Mouse (Mus musculus): ENCODE data around the gene Tbx10. TPM values are rescaled to one million over a fixed set of nuclear protein-coding genes. Genes with fewer than 3 reads are reported as not detected.
"Not testable (repeated sequence)": the region's sequence is repeated elsewhere in the genome, so short reads cannot be mapped to it uniquely, and the experiment has no call there.

The Tbx10 gene
- polyA plus RNA-seq, 1 experiment from 2014 or later, result not detected

GRCm38 (mm10) chr19:3966330-3967075 is 26.0 kb upstream of the Tbx10 start:
- 74% methylated on average over 11 of the region's 11 CpGs for WGBS (ENCODE audit: insufficient replicate concordance)
- Histone ChIP-seq H3K27me3 (ENCODE audit: insufficient read depth, low read length) (no peaks in the 10 kb centered on the region), H3K36me3 (replicated peaks; ENCODE audit: insufficient read depth, low read length) (no peaks in the 10 kb centered on the region), H3K4me2 (ENCODE audit: low read depth, low read length) (no peak overlapping the region), H3K27ac (ENCODE audit: low read depth) (no peak overlapping the region), H3K9ac (replicated peaks) (no peak overlapping the region), H3K4me1 (ENCODE audit: insufficient read depth) (no peaks in the 10 kb centered on the region), H3K9me3 (ENCODE audit: low read length) (no peaks in the 10 kb centered on the region), H3K4me3 (ENCODE audit: low read depth, low read length) (no peak overlapping the region)
- no peak for TF ChIP-seq EP300 (IDR thresholded peaks at IDR 0.05; ENCODE audit: low read depth)
- peak; percentile 30 for TF ChIP-seq CTCF (IDR thresholded peaks at IDR 0.05; ENCODE audit: low read depth)
- DNase-seq (no peak), ATAC-seq (no peak)

- Histone ChIP-seq H3K27me3 (ENCODE audit: insufficient read depth, low read length) (no peaks in the 10 kb centered on the region), H3K27ac (ENCODE audit: low read depth) (no peak overlapping the region), H3K9ac (replicated peaks) (no peak overlapping the region), H3K4me1 (ENCODE audit: insufficient read depth) (no peaks in the 10 kb centered on the region), H3K4me3 (ENCODE audit: low read depth, low read length) (no peak overlapping the region), H3K4me2 (ENCODE audit: low read depth, low read length) (no peak overlapping the region), H3K9me3 (ENCODE audit: low read length) (no peaks in the 10 kb centered on the region), H3K36me3 (replicated peaks; ENCODE audit: insufficient read depth, low read length) (no peaks in the 10 kb centered on the region)
- DNase-seq (no peak), ATAC-seq (no peak)
- 49% methylated on average over 3 of the region's 3 CpGs for WGBS (ENCODE audit: insufficient replicate concordance)
- no peak for TF ChIP-seq EP300 (IDR thresholded peaks at IDR 0.05; ENCODE audit: low read depth)
- no peak for TF ChIP-seq CTCF (IDR thresholded peaks at IDR 0.05; ENCODE audit: low read depth)
These were observed 25.3 kb upstream of the Tbx10 start for GRCm38 (mm10) chr19:3967258-3967657.

- no peaks in the 10 kb centered on the region for H3K27me3 ChIP-seq (ENCODE audit: insufficient read depth, low read length)
- no peak within 1 kb of the TSS for H3K4me3 ChIP-seq (ENCODE audit: low read depth, low read length)
- H3K4me2 ChIP-seq (ENCODE audit: low read depth, low read length), result no peak within 1 kb of the TSS
- no peak for TF ChIP-seq EP300 (IDR thresholded peaks at IDR 0.05; ENCODE audit: low read depth)
- TF ChIP-seq CTCF (IDR thresholded peaks at IDR 0.05; ENCODE audit: low read depth), result no peak
- H3K9me3 ChIP-seq (ENCODE audit: low read length), result no peaks in the 10 kb centered on the region
- 47% methylated on average over 9 of the region's 9 CpGs for WGBS (ENCODE audit: insufficient replicate concordance)
- H3K36me3 ChIP-seq (replicated peaks; ENCODE audit: insufficient read depth, low read length), result no peaks in the 10 kb centered on the region
- DNase-seq (no peak), ATAC-seq (peak; percentile 60; the same call in 1 of the 2 replicates)
- no peak within 1 kb of the TSS for H3K9ac ChIP-seq (replicated peaks)
- no peak within 1 kb of the TSS for H3K27ac ChIP-seq (ENCODE audit: low read depth)
- H3K4me1 ChIP-seq (ENCODE audit: insufficient read depth), result no peaks in the 10 kb centered on the region
These were observed 20.3 kb upstream of the Tbx10 start, which contains the start of gene Aldh3b2 for GRCm38 (mm10) chr19:3972229-3972628. Gene Aldh3b2 (plus strand): TSS chr19:3972328.

- not testable (repeated sequence) for DNase-seq; H3K27me3 ChIP-seq (ENCODE audit: insufficient read depth, low read length); H3K4me3 ChIP-seq (ENCODE audit: low read depth, low read length); H3K4me1 ChIP-seq (ENCODE audit: insufficient read depth); H3K36me3 ChIP-seq (replicated peaks; ENCODE audit: insufficient read depth, low read length); H3K9ac ChIP-seq (replicated peaks); ATAC-seq; H3K9me3 ChIP-seq (ENCODE audit: low read length); H3K4me2 ChIP-seq (ENCODE audit: low read depth, low read length); H3K27ac ChIP-seq (ENCODE audit: low read depth)
- 80% methylated on average over 6 of the region's 6 CpGs for WGBS (ENCODE audit: insufficient replicate concordance)
These were observed 17.9 kb upstream of the Tbx10 start for GRCm38 (mm10) chr19:3974608-3975007.

- WGBS (ENCODE audit: insufficient replicate concordance), result 74% methylated on average over 2 of the region's 2 CpGs
These were observed 16.7 kb upstream of the Tbx10 start for GRCm38 (mm10) chr19:3975866-3976265.

GRCm38 (mm10) chr19:3980309-3980708 is 12.2 kb upstream of the Tbx10 start:
- WGBS (ENCODE audit: insufficient replicate concordance), result 17% methylated on average over 4 of the region's 4 CpGs
- peak; percentile 60; the same call in 1 of the 2 replicates for ATAC-seq
- peaks cover 9% of the 10 kb centered on the region for H3K4me1 ChIP-seq (ENCODE audit: insufficient read depth)
- H3K27me3 ChIP-seq (ENCODE audit: insufficient read depth, low read length), result no peaks in the 10 kb centered on the region
- no peak for TF ChIP-seq EP300 (IDR thresholded peaks at IDR 0.05; ENCODE audit: low read depth)
- TF ChIP-seq CTCF (IDR thresholded peaks at IDR 0.05; ENCODE audit: low read depth), result peak; percentile 93
- H3K4me3 ChIP-seq (ENCODE audit: low read depth, low read length), result no peak overlapping the region
- H3K9me3 ChIP-seq (ENCODE audit: low read length), result no peaks in the 10 kb centered on the region
- no peak overlapping the region for H3K9ac ChIP-seq (replicated peaks)
- DNase-seq, result peak; percentile 82
- no peak overlapping the region for H3K4me2 ChIP-seq (ENCODE audit: low read depth, low read length)
- no peaks in the 10 kb centered on the region for H3K36me3 ChIP-seq (replicated peaks; ENCODE audit: insufficient read depth, low read length)
- H3K27ac ChIP-seq (ENCODE audit: low read depth), result no peak overlapping the region

More at GRCm38 (mm10) chr19:3975866-3976265, 16.7 kb upstream of the Tbx10 start:
- H3K27ac ChIP-seq (ENCODE audit: low read depth), result no peak overlapping the region
- TF ChIP-seq EP300 (IDR thresholded peaks at IDR 0.05; ENCODE audit: low read depth) (no peak), CTCF (IDR thresholded peaks at IDR 0.05; ENCODE audit: low read depth) (no peak)
- H3K4me3 ChIP-seq (ENCODE audit: low read depth, low read length), result no peak overlapping the region
- no peaks in the 10 kb centered on the region for H3K27me3 ChIP-seq (ENCODE audit: insufficient read depth, low read length)
- no peak overlapping the region for H3K9ac ChIP-seq (replicated peaks)
- no peak for DNase-seq
- no peak overlapping the region for H3K4me2 ChIP-seq (ENCODE audit: low read depth, low read length)
- H3K4me1 ChIP-seq (ENCODE audit: insufficient read depth), result no peaks in the 10 kb centered on the region
- H3K36me3 ChIP-seq (replicated peaks; ENCODE audit: insufficient read depth, low read length), result no peaks in the 10 kb centered on the region
- no peaks in the 10 kb centered on the region for H3K9me3 ChIP-seq (ENCODE audit: low read length)
- ATAC-seq, result no peak
